Mouse (Mus musculus) cortical plate, adult 2 months (tissue): ENCODE data around the gene Arntl.

ENCODE experiments used
- CTCF ChIP-seq: fragments of 200-500 bp; IDR thresholded peaks from 2 replicates; pipeline ENCODE4 v1.5.1; 2011; ENCODE audit warnings: mild to moderate bottlenecking, control low read depth, low read length; ENCODE audit not compliant: insufficient read depth; ENCODE audit errors: extremely low read depth
- POLR2A ChIP-seq: fragments of 200-500 bp; IDR thresholded peaks from 2 replicates; pipeline ENCODE4 v1.6.1; 2011; ENCODE audit warnings: mild to moderate bottlenecking, low read length, control low read depth; ENCODE audit not compliant: insufficient read depth; ENCODE audit errors: extremely low read depth

GRCm38 (mm10) chr7:113261690-113262089 is 54.4 kb downstream of the Arntl start:
- TF ChIP-seq CTCF (no peak), POLR2A (no peak)
